Mouse (Mus musculus): ENCODE measurements around the gene Mthfd2l. TPM values are rescaled to one million over a fixed set of nuclear protein-coding genes. Genes with fewer than 3 reads are reported as not detected.

The Mthfd2l gene
- polyA plus RNA-seq, 1 experiment from 2014 or later: 33.9 TPM

GRCm38 (mm10) chr5:91047987-91048386, 117.1 kb downstream of the Mthfd2l start:
- TF ChIP-seq CTCF (IDR thresholded peaks at IDR 0.05; ENCODE audit: low read depth): no peak
- H3K4me3 ChIP-seq (ENCODE audit: low read depth, low read length): no peak overlapping the region
- no peaks in the 10 kb centered on the region for H3K4me1 ChIP-seq (replicated peaks; ENCODE audit: control insufficient read depth, insufficient read depth, low read length)
- no peak overlapping the region for H3K4me2 ChIP-seq (replicated peaks; ENCODE audit: low read depth)
- ATAC-seq: no peak
- H3K9ac ChIP-seq (ENCODE audit: low read depth, low read length): no peak overlapping the region
- no peak overlapping the region for H3K27ac ChIP-seq (ENCODE audit: low read depth, low read length)
- WGBS: 48% methylated on average over 6 of the region's 6 CpGs
- H3K36me3 ChIP-seq (ENCODE audit: control insufficient read depth, insufficient read depth): no peaks in the 10 kb centered on the region
- no peaks in the 10 kb centered on the region for H3K9me3 ChIP-seq (ENCODE audit: control insufficient read depth)
- no peaks in the 10 kb centered on the region for H3K27me3 ChIP-seq (replicated peaks; ENCODE audit: control insufficient read depth, insufficient read depth, low read length)

GRCm38 (mm10) chr5:91048397-91048796, 117.5 kb downstream of the Mthfd2l start:
- WGBS: 66% methylated on average over 8 of the region's 8 CpGs
- no peaks in the 10 kb centered on the region for H3K27me3 ChIP-seq (replicated peaks; ENCODE audit: control insufficient read depth, insufficient read depth, low read length)
- H3K9me3 ChIP-seq (ENCODE audit: control insufficient read depth): no peaks in the 10 kb centered on the region
- TF ChIP-seq CTCF (IDR thresholded peaks at IDR 0.05; ENCODE audit: low read depth): no peak
- no peak for ATAC-seq
- no peak overlapping the region for H3K4me3 ChIP-seq (ENCODE audit: low read depth, low read length)
- no peaks in the 10 kb centered on the region for H3K36me3 ChIP-seq (ENCODE audit: control insufficient read depth, insufficient read depth)
- H3K9ac ChIP-seq (ENCODE audit: low read depth, low read length): no peak overlapping the region
- H3K4me2 ChIP-seq (replicated peaks; ENCODE audit: low read depth): no peak overlapping the region
- no peaks in the 10 kb centered on the region for H3K4me1 ChIP-seq (replicated peaks; ENCODE audit: control insufficient read depth, insufficient read depth, low read length)
- no peak overlapping the region for H3K27ac ChIP-seq (ENCODE audit: low read depth, low read length)

Other genes starting within 250 kb of the Mthfd2l start
- gene Cxcl5, start 171.8 kb upstream of the Mthfd2l start, polyA plus RNA-seq (2015; fragmentation: Nextera tagmentation; extraction: Ambion mirVana): 0.96 and 1.2 TPM in 2 replicates
- 0.33 and 0.56 TPM in 2 replicates for gene Ppbp, start 162.6 kb upstream of the Mthfd2l start, polyA plus RNA-seq (2015; fragmentation: Nextera tagmentation; extraction: Ambion mirVana)
- 58.0 and 64.6 TPM in 2 replicates for gene Pf4, start 158.7 kb upstream of the Mthfd2l start, polyA plus RNA-seq (2015; fragmentation: Nextera tagmentation; extraction: Ambion mirVana)
- gene Cxcl3, start 145.0 kb upstream of the Mthfd2l start, polyA plus RNA-seq (2015; fragmentation: Nextera tagmentation; extraction: Ambion mirVana): not detected in 2 replicates
- 0.56 and 0.69 TPM in 2 replicates for gene Cxcl15, start 136.6 kb upstream of the Mthfd2l start, polyA plus RNA-seq (2015; fragmentation: Nextera tagmentation; extraction: Ambion mirVana)
- 0.83 and 1.2 TPM in 2 replicates for gene Cxcl1, start 39.9 kb upstream of the Mthfd2l start, polyA plus RNA-seq (2015; fragmentation: Nextera tagmentation; extraction: Ambion mirVana)
- gene Cxcl2, start 27.2 kb upstream of the Mthfd2l start, polyA plus RNA-seq (2015; fragmentation: Nextera tagmentation; extraction: Ambion mirVana): 0.18 and 0.30 TPM in 2 replicates
- 0.12 TPM in 1 of 2 replicates, not detected in the other for gene Epgn, start 96.3 kb downstream of the Mthfd2l start, polyA plus RNA-seq (2015; fragmentation: Nextera tagmentation; extraction: Ambion mirVana)
- gene Ereg, start 143.5 kb downstream of the Mthfd2l start, polyA plus RNA-seq (2015; fragmentation: Nextera tagmentation; extraction: Ambion mirVana): 1.4 and 2.0 TPM in 2 replicates
- 7.5 and 18.0 TPM in 2 replicates for gene Areg, start 208.5 kb downstream of the Mthfd2l start, polyA plus RNA-seq (2015; fragmentation: Nextera tagmentation; extraction: Ambion mirVana)